Mouse (Mus musculus): Measurements from ENCODE around the gene Ptprh. TPM values are rescaled to one million over a fixed set of nuclear protein-coding genes. Genes with fewer than 3 reads are reported as not detected.

Gene Ptprh
- polyA plus RNA-seq, 1 experiment, result 1.4 TPM

DNA sequence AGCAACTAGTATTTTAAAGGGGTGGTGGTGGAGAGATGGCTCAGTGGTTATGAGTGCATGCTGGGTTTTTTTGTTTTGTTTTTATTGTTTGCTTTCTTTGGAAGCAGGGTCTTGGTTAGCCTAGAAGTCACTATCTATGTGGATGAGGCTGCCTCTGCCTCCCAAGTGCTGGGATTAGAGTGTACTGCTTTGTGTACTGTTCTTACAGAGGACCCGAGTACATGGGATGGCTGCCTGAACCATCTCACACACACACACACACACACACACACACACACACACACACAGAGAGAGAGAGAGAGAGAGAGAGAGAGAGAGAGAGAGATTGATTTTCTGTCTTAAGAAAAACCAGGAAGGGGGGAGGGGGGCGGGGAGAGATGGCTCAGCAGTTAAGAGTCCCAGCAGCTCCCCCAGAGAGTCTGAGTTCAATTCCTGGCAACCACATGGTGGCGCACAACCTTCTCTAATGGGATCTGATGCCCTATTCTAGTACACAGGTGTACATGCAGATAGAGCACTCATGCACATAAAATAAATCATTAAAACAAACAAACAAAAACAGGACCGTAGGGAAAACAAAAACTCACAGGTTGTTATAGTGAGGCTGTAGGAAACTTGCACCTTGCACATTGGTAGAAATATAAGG, 19.8 kb upstream of the Ptprh start:
- no peaks in the 10 kb centered on the region for H3K4me1 ChIP-seq (ENCODE audit: control insufficient read depth, insufficient read depth, low read length)
- peak; percentile 58 for DNase-seq
- 29% methylated on average over 4 of the region's 4 CpGs for WGBS
- H3K4me3 ChIP-seq (replicated peaks; ENCODE audit: insufficient read depth, low read depth, low read length), result no peak overlapping the region
- H3K27ac ChIP-seq (ENCODE audit: insufficient read depth, low read length), result no peak overlapping the region
- H3K27me3 ChIP-seq (ENCODE audit: control insufficient read depth, insufficient read depth, low read length), result no peaks in the 10 kb centered on the region
- TF ChIP-seq CTCF (IDR thresholded peaks at IDR 0.05; ENCODE audit: borderline replicate concordance, insufficient read depth, low read depth, low read length), result peak; percentile 46
- TF ChIP-seq POLR2A (IDR thresholded peaks at IDR 0.05; ENCODE audit: borderline replicate concordance, insufficient read depth, low read length), result no peak

DNA sequence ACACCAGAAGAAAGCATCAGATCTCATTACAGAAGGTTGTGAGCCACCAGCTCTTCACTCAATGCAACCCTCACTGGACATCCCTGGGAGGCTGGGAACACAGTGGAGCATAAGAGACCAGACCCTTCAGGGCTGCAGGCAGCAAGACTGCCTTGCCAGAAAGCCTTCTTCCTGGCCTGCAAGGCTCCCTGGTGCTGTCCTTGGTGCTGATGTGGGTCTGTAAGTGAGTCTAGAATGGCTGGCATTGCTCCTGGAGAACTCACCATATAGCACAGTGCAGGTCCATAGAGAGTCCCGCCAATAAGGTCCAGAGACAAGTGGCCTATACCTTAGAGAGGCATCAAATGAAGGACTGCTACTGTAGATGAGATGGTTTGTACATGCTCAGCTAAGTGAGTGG, 16.1 kb upstream of the Ptprh start:
- H3K27ac ChIP-seq (ENCODE audit: insufficient read depth, low read length), result no peak overlapping the region
- H3K4me1 ChIP-seq (ENCODE audit: control insufficient read depth, insufficient read depth, low read length), result no peaks in the 10 kb centered on the region
- TF ChIP-seq POLR2A (IDR thresholded peaks at IDR 0.05; ENCODE audit: borderline replicate concordance, insufficient read depth, low read length) (no peak), CTCF (IDR thresholded peaks at IDR 0.05; ENCODE audit: borderline replicate concordance, insufficient read depth, low read depth, low read length) (no peak)
- 45% methylated on average over 1 of the region's 1 CpGs for WGBS
- no peaks in the 10 kb centered on the region for H3K27me3 ChIP-seq (ENCODE audit: control insufficient read depth, insufficient read depth, low read length)
- DNase-seq, result no peak
- H3K4me3 ChIP-seq (replicated peaks; ENCODE audit: insufficient read depth, low read depth, low read length), result no peak overlapping the region

DNA sequence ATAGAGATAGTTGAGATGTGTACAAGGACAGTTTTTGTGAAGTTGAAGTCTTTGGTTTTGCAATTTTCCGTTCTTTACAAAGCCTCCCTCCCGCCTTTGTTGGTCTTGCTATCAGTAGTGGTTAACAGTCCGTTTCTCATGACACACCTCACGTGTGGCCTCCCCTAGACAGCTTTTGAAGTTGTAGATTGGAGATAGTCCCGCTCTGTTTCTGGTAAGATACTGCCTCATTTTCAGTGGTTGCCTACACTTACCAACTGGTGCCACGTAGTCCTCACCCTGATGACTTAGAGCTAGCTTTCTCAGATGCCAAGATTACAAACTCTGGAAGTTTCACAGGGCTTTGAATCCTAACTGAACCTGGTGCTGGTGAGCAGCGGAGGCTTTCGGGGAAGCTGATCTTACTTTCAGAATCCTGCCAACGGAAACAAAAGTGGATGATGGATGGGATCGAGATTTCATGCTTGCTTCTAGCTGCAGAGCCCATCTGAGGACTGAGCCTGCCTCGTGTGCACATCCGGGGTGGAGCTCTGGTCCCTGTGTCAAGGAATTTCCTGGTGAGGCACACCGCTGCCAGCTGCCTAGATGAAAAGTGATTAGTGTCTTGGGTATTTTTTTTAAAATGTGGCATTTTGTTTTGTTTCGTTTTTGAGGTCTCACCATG, 10.0 kb upstream of the Ptprh start:
- H3K4me1 ChIP-seq (ENCODE audit: control insufficient read depth, insufficient read depth, low read length), result peaks cover 14% of the 10 kb centered on the region
- no peak overlapping the region for H3K4me3 ChIP-seq (replicated peaks; ENCODE audit: insufficient read depth, low read depth, low read length)
- H3K27me3 ChIP-seq (ENCODE audit: control insufficient read depth, insufficient read depth, low read length), result no peaks in the 10 kb centered on the region
- H3K27ac ChIP-seq (ENCODE audit: insufficient read depth, low read length), result no peak overlapping the region
- DNase-seq, result no peak
- TF ChIP-seq CTCF (IDR thresholded peaks at IDR 0.05; ENCODE audit: borderline replicate concordance, insufficient read depth, low read depth, low read length) (no peak), POLR2A (IDR thresholded peaks at IDR 0.05; ENCODE audit: borderline replicate concordance, insufficient read depth, low read length) (no peak)
- WGBS, result 90% methylated on average over 14 of the region's 14 CpGs

DNA sequence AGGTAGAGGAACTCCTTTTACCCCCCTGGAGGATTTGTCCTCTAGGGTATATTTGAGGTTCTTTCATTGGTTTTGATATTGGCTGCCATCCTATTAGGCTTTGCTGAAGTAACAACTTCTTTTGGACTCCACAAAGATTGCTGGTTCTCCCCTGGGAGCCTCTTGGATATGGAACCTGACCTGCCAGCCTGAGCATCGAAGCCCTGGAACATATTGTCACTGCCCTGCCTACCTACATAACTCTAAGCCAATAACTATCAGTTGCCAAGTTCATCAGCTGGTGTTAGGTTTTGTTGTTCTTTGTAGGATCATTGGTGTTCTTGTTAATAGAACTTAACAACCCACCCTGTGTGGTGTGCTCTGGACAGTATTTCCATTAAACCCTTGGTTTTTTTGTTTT, 9.1 kb upstream of the Ptprh start:
- Histone ChIP-seq H3K4me3 (replicated peaks; ENCODE audit: insufficient read depth, low read depth, low read length) (no peak overlapping the region), H3K27me3 (ENCODE audit: control insufficient read depth, insufficient read depth, low read length) (no peaks in the 10 kb centered on the region), H3K4me1 (ENCODE audit: control insufficient read depth, insufficient read depth, low read length) (peaks cover 14% of the 10 kb centered on the region), H3K27ac (ENCODE audit: insufficient read depth, low read length) (no peak overlapping the region)
- 4% methylated on average over 1 of the region's 1 CpGs for WGBS
- peak in 1 of 2 experiments; percentile 62 for DNase-seq
- TF ChIP-seq CTCF (IDR thresholded peaks at IDR 0.05; ENCODE audit: borderline replicate concordance, insufficient read depth, low read depth, low read length), result no peak
- TF ChIP-seq POLR2A (IDR thresholded peaks at IDR 0.05; ENCODE audit: borderline replicate concordance, insufficient read depth, low read length), result no peak

DNA sequence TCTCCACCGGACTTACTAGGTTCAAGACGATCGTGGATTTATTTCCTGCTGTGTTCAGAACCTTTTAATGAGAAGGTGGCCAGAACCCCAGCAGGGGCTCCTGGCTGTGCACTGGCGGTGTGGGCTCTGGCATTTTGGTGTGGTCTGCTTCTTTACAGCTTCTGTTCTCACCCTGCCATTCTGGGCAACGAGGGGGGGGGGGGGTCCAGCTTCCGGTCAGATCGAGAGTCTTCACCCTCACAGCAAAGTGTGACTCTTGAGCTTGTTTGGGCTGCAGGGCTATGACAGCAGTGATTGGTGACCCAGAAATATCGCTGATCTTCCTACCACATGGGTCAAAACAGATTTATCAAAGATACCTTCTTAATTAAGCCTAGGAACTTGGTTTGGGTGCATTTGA, 8.5 kb upstream of the Ptprh start:
- TF ChIP-seq CTCF (IDR thresholded peaks at IDR 0.05; ENCODE audit: borderline replicate concordance, insufficient read depth, low read depth, low read length) (no peak), POLR2A (IDR thresholded peaks at IDR 0.05; ENCODE audit: borderline replicate concordance, insufficient read depth, low read length) (no peak)
- peaks cover 14% of the 10 kb centered on the region for H3K4me1 ChIP-seq (ENCODE audit: control insufficient read depth, insufficient read depth, low read length)
- H3K27me3 ChIP-seq (ENCODE audit: control insufficient read depth, insufficient read depth, low read length), result no peaks in the 10 kb centered on the region
- no peak for DNase-seq
- 14% methylated on average over 8 of the region's 8 CpGs for WGBS
- H3K4me3 ChIP-seq (replicated peaks; ENCODE audit: insufficient read depth, low read depth, low read length), result peak overlapping the region; percentile 6
- peak overlapping the region; percentile 65 for H3K27ac ChIP-seq (ENCODE audit: insufficient read depth, low read length)

DNA sequence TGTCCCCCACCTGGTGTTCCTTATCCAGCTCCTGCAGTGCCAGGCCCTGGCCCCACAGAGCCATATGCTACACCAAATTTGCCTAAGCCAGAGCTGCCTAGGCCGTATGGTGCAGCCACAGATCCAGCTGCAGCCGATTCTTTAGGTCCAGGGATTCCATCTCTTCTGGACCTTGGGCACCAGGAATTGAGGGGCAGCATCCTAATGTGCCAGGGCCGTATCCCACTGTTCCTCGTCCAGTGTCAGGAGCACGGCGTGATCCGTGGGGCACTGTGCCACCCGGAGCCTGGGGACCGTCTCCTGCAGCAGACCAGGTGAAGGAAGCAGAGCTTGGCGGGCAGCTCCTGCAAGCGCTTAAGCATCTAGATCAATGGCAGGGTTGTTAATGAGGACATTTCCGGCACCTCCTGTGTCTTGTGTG, 8.1 kb upstream of the Ptprh start:
- TF ChIP-seq CTCF (IDR thresholded peaks at IDR 0.05; ENCODE audit: borderline replicate concordance, insufficient read depth, low read depth, low read length) (no peak), POLR2A (IDR thresholded peaks at IDR 0.05; ENCODE audit: borderline replicate concordance, insufficient read depth, low read length) (no peak)
- Histone ChIP-seq H3K4me1 (ENCODE audit: control insufficient read depth, insufficient read depth, low read length) (peaks cover 14% of the 10 kb centered on the region), H3K27ac (ENCODE audit: insufficient read depth, low read length) (peak overlapping the region; percentile 65), H3K27me3 (ENCODE audit: control insufficient read depth, insufficient read depth, low read length) (no peaks in the 10 kb centered on the region), H3K4me3 (replicated peaks; ENCODE audit: insufficient read depth, low read depth, low read length) (peak overlapping the region; percentile 6)
- peak; percentile 87 to 88 for DNase-seq
- WGBS, result 15% methylated on average over 12 of the region's 12 CpGs

DNA sequence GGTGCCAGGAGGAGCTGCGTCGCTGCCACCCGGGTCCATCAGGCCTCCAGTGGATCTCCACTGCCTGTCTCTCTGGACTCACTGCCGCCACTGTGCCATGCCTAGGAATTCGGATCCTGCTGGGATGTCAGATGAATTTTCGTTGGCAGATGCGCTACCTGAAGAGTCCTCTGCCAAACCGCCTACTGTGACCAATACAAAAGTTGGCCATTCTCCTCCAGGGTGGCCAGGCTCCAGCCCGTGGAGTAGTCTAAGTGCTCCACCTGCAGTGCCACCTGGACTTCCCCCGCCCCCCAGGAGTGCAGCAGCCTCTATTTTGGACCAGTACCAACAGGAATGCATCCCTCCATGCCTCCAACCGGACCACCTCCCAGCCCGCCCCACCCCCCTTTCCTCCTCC, 7.7 kb upstream of the Ptprh start:
- peak overlapping the region; percentile 40; the same call in 1 of the 2 replicates for H3K27ac ChIP-seq (ENCODE audit: insufficient read depth, low read length)
- peak; percentile 92 for DNase-seq
- no peaks in the 10 kb centered on the region for H3K27me3 ChIP-seq (ENCODE audit: control insufficient read depth, insufficient read depth, low read length)
- TF ChIP-seq CTCF (IDR thresholded peaks at IDR 0.05; ENCODE audit: borderline replicate concordance, insufficient read depth, low read depth, low read length), result no peak
- TF ChIP-seq POLR2A (IDR thresholded peaks at IDR 0.05; ENCODE audit: borderline replicate concordance, insufficient read depth, low read length), result no peak
- H3K4me1 ChIP-seq (ENCODE audit: control insufficient read depth, insufficient read depth, low read length), result peaks cover 14% of the 10 kb centered on the region
- H3K4me3 ChIP-seq (replicated peaks; ENCODE audit: insufficient read depth, low read depth, low read length), result peak overlapping the region; percentile 11
- 9% methylated on average over 12 of the region's 12 CpGs for whole genome bisulfite sequencing

DNA sequence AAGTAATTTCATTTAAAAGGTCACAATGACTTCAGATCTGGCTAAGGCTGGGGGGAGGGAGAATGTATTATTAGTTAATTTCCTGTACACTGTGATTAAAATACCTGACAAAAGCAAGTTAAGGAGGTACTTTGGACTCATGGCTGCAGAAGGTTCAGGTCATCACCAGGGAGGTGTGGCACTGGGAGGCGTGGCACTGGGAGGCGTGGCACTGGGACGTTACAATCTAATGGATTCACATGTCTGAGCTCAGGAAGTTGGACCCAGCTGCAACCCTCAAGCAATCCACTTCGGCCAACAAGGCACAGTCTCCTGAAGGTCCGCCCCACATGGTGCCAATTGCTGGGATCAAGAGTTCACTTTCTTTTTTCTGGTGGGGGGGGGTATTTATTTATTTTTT, 4.2 kb upstream of the Ptprh start:
- Histone ChIP-seq H3K27ac (ENCODE audit: insufficient read depth, low read length) (no peak overlapping the region), H3K27me3 (ENCODE audit: control insufficient read depth, insufficient read depth, low read length) (no peaks in the 10 kb centered on the region), H3K4me3 (replicated peaks; ENCODE audit: insufficient read depth, low read depth, low read length) (no peak overlapping the region), H3K4me1 (ENCODE audit: control insufficient read depth, insufficient read depth, low read length) (peaks cover 14% of the 10 kb centered on the region)
- DNase-seq, result no peak
- TF ChIP-seq CTCF (IDR thresholded peaks at IDR 0.05; ENCODE audit: borderline replicate concordance, insufficient read depth, low read depth, low read length), result no peak
- TF ChIP-seq POLR2A (IDR thresholded peaks at IDR 0.05; ENCODE audit: borderline replicate concordance, insufficient read depth, low read length), result no peak
- WGBS, result 67% methylated on average over 5 of the region's 5 CpGs

All from cerebellum, adult 2 months (tissue).